Mouse (Mus musculus) layer of hippocampus, adult 8-10 months (tissue): ENCODE measurements around the gene Sgcd. TPM values are rescaled to one million over a fixed set of nuclear protein-coding genes. Genes with fewer than 3 reads are reported as not detected.
A peak's percentile ranks its signal among the peaks of the same experiment; 100 is the strongest.

Experiments
- DNase-seq, 2 experiments: peaks; one replicate each; pipeline ENCODE4 v3.0.0; 2022; ENCODE audit warnings: low spot score in 2 of 2
- total RNA-seq, 4 experiments: library from RNA; stranded (reverse); gene quantifications; 2 replicates each; pipeline ENCODE4 v1.2.4; 2022

The Sgcd gene
- total RNA-seq = 10 to 100 TPM; 12.8 to 20.7 (median 15.3) TPM

GRCm38 (mm10) chr11:47988697-47989533 lies at the start of gene Sgcd:
Sgcd (minus strand) TSS chr11:47988969.
- peak; percentile 12 to 39 for DNase-seq

DNA sequence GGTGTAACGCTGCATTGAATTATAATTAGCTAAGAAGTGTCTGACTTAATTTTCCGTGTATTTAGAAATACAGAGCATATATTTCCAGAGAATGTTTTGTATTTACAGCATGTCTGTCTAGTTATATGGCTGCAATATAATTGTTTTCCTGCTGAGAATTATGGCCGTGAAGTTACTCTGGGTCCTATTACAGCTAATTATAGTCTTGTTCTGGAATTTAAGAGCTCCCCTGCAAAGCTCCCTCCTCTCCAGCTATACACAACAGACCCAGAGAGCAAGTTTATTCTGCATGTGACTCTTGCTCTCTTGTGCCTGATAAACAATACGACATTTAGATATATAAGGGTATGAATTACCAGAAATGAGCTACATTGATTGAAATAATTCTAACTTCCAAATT lies 49.3 kb upstream of the Sgcd start:
- no peak for DNase-seq

DNA sequence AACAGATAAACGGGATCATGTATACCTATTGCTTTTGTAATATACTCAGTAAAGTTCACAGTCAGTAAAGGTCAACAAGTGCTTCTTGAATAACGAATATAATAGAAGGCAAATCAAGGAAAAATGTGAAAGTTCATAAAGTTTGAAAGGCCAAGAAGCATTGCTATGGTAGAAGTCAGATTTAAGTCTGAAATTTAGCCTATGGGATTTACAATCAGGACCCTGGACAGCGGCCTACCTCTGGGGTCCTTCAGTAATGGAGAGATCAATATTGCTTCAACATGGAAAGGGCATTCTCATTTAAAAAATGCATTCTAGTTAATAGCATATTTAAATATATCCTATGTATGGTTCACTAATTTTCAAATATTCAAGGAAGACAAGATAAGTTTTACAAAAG lies 24.1 kb upstream of the Sgcd start:
- no peak for DNase-seq

DNA sequence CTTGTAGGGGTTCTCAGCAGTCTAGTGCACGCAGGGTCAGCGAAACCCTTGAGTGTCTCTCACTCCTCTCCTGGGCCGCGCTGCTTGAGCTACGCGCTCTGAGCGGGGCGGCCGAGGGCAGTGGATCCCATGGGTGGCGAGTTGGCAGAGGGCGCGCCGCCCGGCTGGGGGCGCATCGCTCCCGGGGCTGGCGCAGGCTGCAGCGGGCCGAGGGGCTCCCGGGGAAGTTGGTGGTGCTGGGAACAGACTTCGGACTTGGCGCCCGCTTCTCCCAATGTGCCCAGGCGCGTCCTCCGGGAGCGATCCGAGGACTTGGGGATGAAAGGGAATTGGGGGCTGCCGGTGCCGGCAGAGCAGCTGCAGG lies 454 bp downstream of the Sgcd start:
- DNase-seq = no peak

GRCm38 (mm10) chr11:47987893-47988267 lies 889 bp downstream of the Sgcd start:
- DNase-seq = no peak

DNA sequence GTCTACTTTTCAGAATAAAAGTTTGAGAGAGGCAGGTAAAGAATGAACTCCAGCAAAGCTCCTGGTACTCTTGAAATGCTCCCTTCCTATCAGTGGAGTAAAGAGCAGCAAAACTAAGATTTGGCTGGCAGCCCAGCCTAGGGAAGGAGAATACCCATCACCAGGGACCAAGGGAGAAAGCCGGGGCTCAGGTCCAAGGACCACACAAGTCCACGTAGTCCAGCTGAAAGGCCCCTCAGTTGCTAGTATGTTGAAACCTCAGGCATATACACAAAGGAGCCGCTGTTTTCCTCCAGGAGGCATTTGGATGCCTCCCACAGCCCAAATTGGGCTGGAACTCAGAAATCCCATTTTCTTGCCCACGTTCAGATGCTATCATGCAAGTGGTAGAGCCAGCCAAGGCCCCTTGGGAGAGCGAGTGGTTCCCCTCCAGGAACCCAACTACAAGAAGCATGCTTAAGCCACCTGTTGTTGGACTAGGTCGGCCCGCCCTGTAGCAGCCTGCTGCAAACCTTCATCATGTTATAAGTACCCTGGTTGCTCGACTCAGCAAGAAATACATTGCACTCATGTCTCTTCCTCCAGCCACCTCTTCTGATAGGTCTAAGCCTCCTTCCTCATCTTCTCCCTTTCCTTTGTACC lies 1.4 kb downstream of the Sgcd start:
- DNase-seq = peak; percentile 26 to 31

DNA sequence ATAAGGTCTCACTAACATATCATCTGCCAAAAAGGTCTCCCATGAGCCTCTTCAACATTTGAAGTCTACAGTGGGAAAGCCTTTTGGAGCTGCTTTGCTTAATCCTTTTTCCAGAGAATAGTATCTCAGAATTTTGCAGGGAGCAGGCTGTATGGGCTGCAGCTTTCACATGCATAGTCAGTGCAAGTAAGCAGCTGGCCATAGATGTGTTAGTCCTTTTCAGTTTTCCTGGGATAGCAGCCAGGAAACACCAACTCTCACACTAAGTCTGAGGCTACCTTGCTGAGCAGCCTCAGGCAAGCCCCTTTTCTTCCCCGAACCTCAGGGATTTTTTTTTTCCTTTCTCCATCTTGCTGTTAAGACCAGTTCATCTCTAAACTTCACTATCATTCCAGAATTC lies 6.6 kb downstream of the Sgcd start:
- DNase-seq = no peak

DNA sequence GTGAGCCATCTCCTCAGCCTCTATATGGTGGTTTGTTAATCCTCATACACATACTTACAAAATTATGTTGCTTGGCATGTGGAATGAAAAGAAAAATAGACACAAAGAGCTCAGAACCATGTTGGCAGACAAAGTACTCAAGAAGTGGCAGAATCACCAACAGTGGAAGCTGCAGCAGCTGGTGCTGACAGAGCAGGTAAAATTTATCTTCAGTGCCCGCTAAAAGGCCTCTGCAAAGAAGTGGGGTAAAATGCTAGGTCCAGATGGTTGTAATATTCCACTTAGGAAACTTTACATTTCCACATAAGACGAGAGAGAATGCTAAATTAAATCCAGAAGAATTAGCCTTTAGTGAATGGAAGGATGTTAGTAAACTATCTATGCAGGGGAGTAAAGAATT lies 7.7 kb downstream of the Sgcd start:
- no peak for DNase-seq

DNA sequence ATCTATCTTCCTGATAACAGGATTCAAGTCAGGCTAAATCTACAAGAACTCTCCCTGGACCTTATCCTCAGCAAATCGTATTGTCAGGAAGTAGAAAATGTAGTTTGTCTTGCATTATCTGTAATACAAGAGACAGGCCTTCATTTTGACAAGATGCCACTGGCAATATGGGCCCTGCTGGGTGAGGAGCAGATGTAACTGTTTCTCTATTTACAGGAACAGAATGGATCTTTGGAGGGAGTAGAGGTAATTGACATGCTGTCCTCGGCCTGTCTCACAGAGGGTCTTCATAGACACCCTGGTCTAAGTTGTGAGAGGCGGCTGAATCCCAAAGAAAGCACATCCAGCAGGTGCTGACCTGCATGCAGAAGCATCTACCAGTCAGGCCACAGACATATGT lies 35.5 kb downstream of the Sgcd start:
- DNase-seq = no peak

DNA sequence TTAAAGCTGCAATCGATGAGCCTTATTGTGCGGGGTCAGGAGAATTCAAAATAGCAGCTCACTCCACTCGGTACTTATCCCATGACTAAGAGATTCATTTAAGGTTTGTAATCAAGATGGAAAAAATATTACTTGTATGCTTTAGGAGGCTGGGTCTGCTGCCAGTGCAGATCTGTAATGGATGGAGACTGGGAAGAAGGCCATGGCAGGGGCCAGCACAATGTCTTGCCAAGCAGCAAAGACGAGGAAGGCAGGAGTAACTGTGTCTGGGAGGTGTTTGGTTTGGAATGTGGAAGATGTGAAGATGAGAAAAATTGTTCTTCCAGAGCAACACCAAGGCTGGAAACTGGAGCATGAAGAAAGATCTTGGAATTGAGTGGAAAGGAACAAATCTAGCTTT lies 36.4 kb downstream of the Sgcd start:
- DNase-seq = no peak

GRCm38 (mm10) chr11:47939795-47940194 lies 49.0 kb downstream of the Sgcd start:
- DNase-seq = no peak

- DNase-seq = no peak
Observed at GRCm38 (mm10) chr11:47917616-47918015, 71.2 kb downstream of the Sgcd start.

DNA sequence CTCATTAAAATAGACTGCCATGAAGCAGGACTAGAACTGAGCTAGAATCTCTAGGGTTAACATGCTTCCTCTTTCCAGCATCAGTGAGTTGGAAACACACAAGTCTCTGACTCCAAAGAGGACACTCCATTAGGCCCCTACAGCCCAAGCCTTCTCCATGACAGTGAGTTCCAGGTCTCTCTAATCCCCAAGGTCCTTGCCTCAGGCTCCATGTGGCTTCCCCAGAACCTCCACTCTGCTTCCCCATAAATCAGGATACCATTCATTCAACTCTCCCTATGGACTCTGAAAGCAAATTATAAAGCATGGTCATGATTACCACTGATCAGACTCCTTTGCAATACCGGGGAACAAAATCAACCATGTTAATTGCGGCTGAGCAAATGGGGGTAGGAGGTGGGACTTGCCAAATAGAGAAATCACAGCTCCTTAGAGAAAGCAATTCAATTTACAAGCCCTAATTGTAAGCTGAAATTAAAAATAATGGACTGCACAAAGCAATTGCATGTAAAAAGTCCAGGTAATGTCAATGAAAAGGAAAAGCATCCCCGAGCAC lies 97.1 kb downstream of the Sgcd start:
- no peak for DNase-seq

DNA sequence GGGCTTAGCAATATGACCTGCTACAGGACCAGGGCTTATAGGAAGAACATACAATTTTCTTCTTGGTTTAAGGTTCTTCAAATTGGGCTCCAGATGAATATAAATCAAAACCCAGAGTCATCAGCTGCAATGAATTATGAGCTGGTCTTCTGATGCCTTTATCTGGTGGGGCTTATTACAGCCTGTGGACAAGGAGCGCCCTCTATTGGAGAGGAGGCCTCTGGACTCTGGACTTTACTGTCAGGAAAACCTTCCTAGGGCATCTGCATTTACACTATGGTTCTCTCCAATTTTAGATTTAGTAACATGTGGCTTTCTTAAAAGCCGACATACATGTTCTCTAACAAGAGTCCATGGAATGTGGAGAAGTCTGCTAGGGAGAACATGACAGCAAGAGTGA lies 98.5 kb downstream of the Sgcd start:
- DNase-seq = peak in 1 of 2 experiments; percentile 34

DNA sequence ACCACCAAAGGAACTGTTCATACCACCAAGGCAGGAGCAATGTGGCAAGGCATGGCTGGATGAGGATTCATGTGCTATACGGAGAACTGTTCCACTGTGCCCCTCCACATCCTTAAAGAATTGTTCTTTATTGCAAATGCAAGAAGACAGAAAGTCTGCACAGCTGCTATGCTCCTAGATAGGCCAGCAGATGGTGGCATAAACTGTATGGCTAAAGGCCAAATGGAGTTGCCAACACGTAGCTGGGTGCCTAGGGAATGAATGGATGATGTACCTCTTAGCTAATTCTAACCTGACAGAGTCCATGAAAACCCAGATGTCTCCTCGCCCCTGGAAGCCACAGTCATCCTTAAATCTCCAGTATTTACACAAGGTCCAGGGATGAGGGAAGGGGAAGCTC lies 103.5 kb downstream of the Sgcd start:
- peak; percentile 45 to 61 for DNase-seq

DNA sequence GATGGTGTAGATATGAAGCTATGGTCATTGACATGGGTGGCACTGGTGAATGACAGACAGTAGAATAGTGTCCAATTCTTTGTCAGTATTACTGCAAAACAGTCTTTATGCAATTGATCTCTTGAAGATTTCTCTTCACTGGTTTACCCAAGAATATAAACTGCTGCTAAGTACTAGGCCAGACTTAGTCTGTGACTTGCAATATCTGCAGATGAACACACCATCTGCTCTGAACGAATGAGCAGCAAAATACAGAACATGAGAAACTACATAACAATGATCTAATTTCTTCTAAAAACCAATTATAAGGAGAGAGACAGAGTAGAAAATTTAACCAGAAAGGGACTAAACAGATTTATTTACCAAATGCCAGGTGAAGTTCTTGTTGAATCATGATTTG lies 105.2 kb downstream of the Sgcd start:
- peak; percentile 25 for DNase-seq

DNA sequence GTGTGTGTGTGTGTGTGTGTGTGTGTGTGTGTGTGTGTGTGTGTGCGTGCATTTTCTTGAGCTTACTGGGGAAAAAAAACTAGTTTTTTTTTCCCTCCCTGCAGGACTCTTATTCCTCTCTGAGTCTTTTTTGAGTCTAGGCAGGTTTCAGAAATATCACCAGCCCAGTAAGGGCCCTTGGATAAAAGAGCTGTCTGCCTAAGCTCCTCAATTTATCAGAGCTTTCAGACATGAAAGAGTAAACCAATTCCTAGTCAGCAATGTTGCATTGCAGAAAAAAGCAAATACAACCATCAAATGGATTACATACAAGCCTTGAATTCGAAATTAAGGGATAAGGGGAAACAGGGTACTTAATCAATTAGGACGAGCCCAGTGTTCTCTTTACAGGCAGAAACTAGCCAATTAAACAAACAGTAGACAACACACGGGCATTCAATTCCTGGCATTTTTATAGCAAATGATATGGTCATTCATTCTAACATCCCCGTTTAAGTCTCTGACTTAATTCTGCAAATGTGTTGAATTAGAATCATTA lies 112.1 kb downstream of the Sgcd start:
- no peak for DNase-seq

DNA sequence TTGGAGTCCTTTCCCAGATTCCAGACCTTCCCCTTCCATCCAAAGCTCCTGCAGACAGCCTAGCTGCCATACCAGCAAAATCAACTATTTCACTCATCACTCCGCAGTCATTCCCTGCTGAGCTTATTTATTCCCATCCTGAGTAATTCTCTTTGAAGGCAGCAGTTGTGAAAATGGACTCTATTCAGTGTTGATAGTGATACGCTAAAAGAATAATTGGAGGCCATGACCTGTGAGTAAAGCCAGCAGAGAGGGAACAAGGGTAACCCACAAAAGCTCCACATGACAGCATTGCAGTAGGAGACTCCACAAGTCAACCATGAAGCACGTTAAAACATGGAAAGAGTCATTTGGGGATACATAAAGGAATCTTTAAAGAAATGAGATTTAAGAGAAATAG lies 142.9 kb downstream of the Sgcd start:
- no peak for DNase-seq

DNA sequence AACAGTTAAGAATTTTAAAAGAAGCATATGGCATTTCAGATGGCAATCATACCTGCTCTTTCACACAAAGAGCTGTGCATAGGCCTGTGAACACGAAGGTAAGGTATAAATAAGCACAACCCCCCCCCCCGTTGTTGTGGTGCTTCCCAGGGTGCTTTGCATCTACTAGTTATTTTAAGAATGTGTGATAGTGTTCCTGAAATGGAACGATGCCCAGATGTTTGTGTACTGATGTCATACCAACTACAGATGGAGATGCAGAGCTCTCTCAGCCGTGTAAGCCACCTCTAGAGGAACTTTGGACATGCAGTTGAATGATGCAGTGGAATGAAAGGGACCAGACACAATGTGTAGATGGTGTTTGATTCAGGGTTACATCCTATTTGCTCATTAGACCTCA lies 155.5 kb downstream of the Sgcd start:
- DNase-seq = no peak

- no peak for DNase-seq
Observed at GRCm38 (mm10) chr11:47810307-47810706, 178.5 kb downstream of the Sgcd start.

DNA sequence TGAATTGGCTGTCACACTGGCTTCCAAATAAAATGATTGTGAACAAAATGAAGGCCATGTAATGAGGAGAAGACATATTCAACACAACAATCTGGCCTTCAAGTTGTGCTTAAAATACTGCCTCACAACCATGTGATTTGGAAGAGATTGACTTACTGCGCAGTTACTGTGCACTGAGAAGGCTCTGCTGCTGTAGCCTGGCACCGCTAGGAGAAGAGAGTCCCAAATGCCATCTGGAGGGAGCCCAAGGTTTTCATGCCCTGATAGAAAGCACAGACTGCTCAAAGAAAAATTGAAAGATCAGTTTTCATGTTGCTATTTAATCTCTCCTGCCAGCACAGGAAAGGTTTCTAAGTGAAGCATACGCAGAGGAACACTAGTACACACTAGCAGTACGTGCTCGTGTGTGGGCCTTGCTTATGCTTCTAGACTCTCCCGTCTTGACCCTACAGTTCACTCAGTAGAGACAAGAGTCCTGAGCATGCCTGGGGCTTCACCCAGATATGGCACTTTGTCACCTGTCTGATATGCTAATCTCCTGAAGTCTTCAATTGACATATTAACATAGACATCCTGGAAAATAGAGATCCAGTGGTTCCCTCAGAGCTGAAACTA lies 184.6 kb downstream of the Sgcd start:
- peak; percentile 20 to 30 for DNase-seq

GRCm38 (mm10) chr11:47777916-47778226 lies 210.9 kb downstream of the Sgcd start:
- no peak for DNase-seq
